Mouse (Mus musculus): Measurements from ENCODE around the gene Rp9. TPM values are rescaled to one million over a fixed set of nuclear protein-coding genes. Genes with fewer than 3 reads are reported as not detected.
"Not testable (repeated sequence)": the region's sequence is repeated elsewhere in the genome, so short reads cannot be mapped to it uniquely, and the experiment has no call there.

The Rp9 gene
- polyA plus RNA-seq, 1 experiment from 2014 or later = 37.6 TPM

DNA sequence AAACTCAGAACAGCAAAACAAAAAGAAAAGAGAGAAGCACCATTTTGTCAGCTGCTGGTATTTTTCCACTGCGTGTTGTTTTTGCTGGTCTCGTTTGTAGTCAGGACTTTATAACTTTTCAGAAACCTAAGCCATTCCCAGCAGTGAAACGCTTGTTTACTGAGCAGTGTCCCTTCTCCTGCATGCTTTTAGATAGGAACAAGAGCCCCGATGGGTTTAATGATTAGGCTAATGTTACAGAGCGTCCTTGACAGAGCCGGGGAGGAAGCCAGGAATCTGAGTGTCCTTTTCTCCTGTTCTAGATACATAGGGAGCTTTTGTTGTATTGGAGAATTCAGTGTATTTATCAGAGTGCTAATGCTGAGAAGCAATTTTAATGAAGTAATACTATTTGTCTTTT, 52.0 kb downstream of the Rp9 start:
- WGBS = 46% methylated on average over 6 of the region's 6 CpGs
- H3K4me3 ChIP-seq = no peak overlapping the region

DNA sequence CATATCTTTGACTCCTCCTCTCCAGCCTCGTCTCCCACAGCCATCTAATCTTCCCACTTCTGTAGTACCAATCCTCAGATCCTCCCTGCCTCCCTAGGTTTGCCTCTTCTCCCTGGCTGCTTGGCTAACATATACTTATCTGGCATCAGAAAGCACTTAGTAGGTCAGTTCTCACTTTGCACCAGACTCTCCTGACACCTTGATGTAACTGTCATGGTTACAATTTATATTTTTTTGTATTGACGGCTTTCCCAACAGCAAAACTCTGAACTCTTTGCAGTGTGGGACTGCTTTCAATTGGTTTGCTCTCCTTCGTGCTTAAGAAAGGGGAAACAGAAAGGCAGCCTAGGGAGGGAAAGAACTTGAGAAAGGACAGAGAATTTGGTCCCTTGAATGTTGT, 53.4 kb downstream of the Rp9 start:
- ATAC-seq (ENCODE audit: extremely low read depth, insufficient number of reproducible peaks, low FRiP score, low TSS enrichment) = no peak
- H3K9me3 ChIP-seq = no peaks in the 10 kb centered on the region
- H3K27ac ChIP-seq (replicated peaks) = no peak overlapping the region
- H3K4me3 ChIP-seq = no peak overlapping the region
- H3K27me3 ChIP-seq (replicated peaks) = 0 out of 2 replicates have a peak, but pooled peaks cover 4% of the 10 kb centered on the region
- H3K9ac ChIP-seq = no peak overlapping the region
- WGBS = 55% methylated on average over 3 of the region's 3 CpGs
- peaks cover 7% of the 10 kb centered on the region; the same call in 1 of the 2 replicates for H3K4me1 ChIP-seq
- no peaks in the 10 kb centered on the region for H3K36me3 ChIP-seq
- H3K4me2 ChIP-seq = no peak overlapping the region

More for the DNA sequence above, 52.0 kb downstream of the Rp9 start:
- no peaks in the 10 kb centered on the region for H3K36me3 ChIP-seq
- H3K9me3 ChIP-seq = no peaks in the 10 kb centered on the region
- H3K9ac ChIP-seq = no peak overlapping the region
- no peak for ATAC-seq (ENCODE audit: extremely low read depth, insufficient number of reproducible peaks, low FRiP score, low TSS enrichment)
- H3K4me2 ChIP-seq = no peak overlapping the region
- H3K4me1 ChIP-seq = peaks cover 10% of the 10 kb centered on the region
- 0 out of 2 replicates have a peak, but pooled peaks cover 2% of the 10 kb centered on the region for H3K27me3 ChIP-seq (replicated peaks)
- H3K27ac ChIP-seq (replicated peaks) = no peak overlapping the region

DNA sequence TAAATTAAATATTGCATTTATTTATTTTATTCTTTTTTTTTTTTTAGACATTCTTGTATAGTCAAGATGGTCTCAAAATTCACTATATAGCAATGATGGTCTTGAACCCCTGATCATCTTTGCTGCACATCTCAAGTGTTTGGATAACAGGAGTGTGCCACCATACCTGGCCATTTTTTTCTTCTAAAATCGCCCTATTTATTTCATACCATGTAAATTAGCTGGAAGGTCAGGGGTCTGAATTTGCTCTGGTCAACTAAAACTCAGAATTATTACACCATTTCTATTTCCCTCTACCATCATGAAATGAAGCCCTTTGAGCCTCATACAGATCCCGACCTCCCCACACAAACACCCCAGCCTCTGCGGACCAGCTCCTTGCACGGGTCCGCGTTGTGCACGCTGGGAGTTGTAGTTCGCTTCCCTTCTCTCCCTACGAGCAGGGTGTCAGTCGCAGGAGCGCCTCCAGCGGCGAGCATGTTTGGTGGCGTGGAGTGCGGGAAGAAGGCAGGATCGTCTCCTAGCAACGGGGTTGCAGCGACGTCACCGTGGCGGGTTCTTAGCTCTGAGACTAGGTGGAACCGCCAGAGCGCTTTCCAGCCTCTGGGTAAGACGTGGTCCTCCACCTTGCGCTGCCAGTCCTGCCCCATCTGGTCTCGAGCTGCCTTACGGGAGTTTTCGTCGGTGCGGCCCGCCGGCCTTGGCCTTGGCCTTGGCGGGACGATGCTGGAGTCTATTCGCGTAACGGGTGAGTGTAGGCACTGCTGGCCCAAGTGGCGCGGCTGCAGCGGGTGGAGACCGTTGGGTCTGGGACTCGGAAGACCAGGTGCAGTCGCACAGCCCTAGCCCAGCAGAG, 58.3 kb downstream of the Rp9 start, which contains the start of gene 9530077C05Rik:
TSS of gene 9530077C05Rik (plus strand) at position 512 of the 856 bp plus-strand sequence.
- peak; percentile 94 for ATAC-seq (ENCODE audit: extremely low read depth, insufficient number of reproducible peaks, low FRiP score, low TSS enrichment)
- Histone ChIP-seq H3K27ac (replicated peaks) (no peak within 1 kb of the TSS), H3K27me3 (replicated peaks) (0 out of 2 replicates have a peak, but pooled peaks cover 4% of the 10 kb centered on the region), H3K36me3 (no peaks in the 10 kb centered on the region), H3K4me2 (peak within 1 kb of the TSS; percentile 84), H3K9me3 (no peaks in the 10 kb centered on the region), H3K9ac (peak within 1 kb of the TSS; percentile 84), H3K4me1 (0 out of 2 replicates have a peak, but pooled peaks cover 3% of the 10 kb centered on the region), H3K4me3 (peak within 1 kb of the TSS; percentile 68)
- WGBS = under 1% methylated on average over 43 of the region's 43 CpGs

DNA sequence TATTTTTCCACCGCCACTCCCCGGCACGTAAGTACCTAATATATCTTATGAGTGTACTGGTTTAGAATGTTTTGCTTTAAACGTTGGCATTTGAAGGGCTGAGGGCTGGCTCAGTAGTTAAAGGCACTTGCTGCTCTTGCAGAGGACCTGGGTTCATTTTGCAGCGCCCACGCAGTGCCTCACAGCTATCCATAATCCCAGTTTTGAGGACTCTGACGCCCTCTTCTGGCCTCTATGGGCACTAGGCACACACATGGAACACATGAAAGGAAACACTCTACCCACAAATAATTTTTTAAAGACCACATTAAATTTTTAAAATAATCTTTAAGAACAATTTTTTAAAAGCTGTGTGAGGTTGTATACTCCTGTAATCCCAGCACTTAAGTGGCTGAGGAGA, 60.0 kb downstream of the Rp9 start:
- WGBS = 76% methylated on average over 7 of the region's 7 CpGs
- H3K27me3 ChIP-seq (replicated peaks) = 0 out of 2 replicates have a peak, but pooled peaks cover 4% of the 10 kb centered on the region
- no peak for ATAC-seq (ENCODE audit: extremely low read depth, insufficient number of reproducible peaks, low FRiP score, low TSS enrichment)

DNA sequence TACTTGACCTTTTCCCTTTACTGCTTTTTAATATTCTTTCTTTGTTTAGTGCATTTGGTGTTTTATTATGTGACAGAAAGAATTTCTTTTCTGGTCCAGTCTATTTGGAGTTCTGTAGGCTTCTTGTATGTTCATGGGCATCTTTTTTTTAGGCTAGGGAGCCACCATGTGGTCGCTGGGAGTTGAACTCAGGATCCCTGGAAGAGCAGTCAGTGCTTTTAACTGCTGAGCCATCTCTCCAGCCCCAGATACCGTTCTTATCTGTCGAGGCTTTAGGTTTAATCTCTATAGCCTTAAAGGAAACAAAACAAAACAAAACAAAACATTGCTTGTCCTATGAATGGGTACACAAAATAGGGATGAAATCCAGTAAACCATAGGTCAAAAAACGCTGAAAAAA, 61.2 kb downstream of the Rp9 start:
- not testable (repeated sequence) for H3K27ac ChIP-seq (replicated peaks); H3K4me2 ChIP-seq; H3K4me1 ChIP-seq; H3K27me3 ChIP-seq (replicated peaks); H3K9me3 ChIP-seq; H3K4me3 ChIP-seq; H3K9ac ChIP-seq; ATAC-seq (ENCODE audit: extremely low read depth, insufficient number of reproducible peaks, low FRiP score, low TSS enrichment); H3K36me3 ChIP-seq
- WGBS = 8% methylated on average over 4 of the region's 4 CpGs

More for the DNA sequence above, 60.0 kb downstream of the Rp9 start:
- Histone ChIP-seq H3K4me3 (no peak overlapping the region), H3K4me2 (no peak overlapping the region), H3K27ac (replicated peaks) (no peak overlapping the region), H3K36me3 (no peaks in the 10 kb centered on the region), H3K9ac (no peak overlapping the region), H3K4me1 (0 out of 2 replicates have a peak, but pooled peaks cover 3% of the 10 kb centered on the region), H3K9me3 (no peaks in the 10 kb centered on the region)

DNA sequence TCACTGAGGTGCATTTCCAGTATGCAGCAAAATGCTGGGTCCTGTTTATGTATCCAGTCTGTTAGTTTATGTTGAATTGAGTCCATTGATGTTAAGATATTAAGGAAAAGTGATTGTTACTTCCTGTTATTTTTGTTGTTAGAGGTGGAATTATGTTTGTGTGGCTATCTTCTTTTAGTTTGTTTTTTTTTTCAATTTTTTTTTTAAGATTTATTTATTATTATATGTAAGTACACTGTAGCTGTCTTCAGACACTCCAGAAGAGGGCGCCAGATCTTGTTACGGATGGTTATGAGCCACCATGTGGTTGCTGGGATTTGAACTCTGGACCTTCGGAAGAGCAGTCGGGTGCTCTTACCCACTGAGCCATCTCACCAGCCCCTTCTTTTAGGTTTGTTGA, 61.9 kb downstream of the Rp9 start:
- H3K4me1 ChIP-seq; H3K4me2 ChIP-seq; H3K9me3 ChIP-seq; H3K9ac ChIP-seq; ATAC-seq (ENCODE audit: extremely low read depth, insufficient number of reproducible peaks, low FRiP score, low TSS enrichment); H3K4me3 ChIP-seq; H3K27me3 ChIP-seq (replicated peaks); H3K27ac ChIP-seq (replicated peaks); H3K36me3 ChIP-seq: not testable (repeated sequence)
- 68% methylated on average over 4 of the region's 4 CpGs for WGBS

DNA sequence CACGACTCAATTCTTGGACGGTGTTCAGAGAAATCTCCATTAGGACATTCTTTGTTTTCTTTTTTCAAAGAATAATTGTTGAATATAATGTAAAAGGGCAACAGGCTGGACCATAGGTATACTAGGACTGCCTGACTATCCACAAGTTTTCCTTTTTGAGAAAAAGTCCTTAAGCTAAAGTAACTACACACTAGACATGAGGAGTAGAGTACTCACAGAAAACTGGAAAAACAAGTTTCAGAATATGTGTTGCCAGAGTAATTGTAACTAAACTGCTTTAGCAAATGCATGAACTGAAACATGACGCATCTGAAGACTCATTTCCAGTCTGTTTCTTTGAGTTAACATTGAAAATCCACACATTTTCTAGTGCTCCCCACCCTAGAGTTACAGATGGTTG, 64.1 kb downstream of the Rp9 start:
- H3K4me1 ChIP-seq = no peaks in the 10 kb centered on the region
- H3K4me3 ChIP-seq = no peak overlapping the region
- H3K27ac ChIP-seq (replicated peaks) = no peak overlapping the region
- ATAC-seq (ENCODE audit: extremely low read depth, insufficient number of reproducible peaks, low FRiP score, low TSS enrichment) = no peak
- H3K27me3 ChIP-seq (replicated peaks) = no peaks in the 10 kb centered on the region
- no peak overlapping the region for H3K9ac ChIP-seq
- WGBS = 76% methylated on average over 3 of the region's 3 CpGs
- H3K36me3 ChIP-seq = no peaks in the 10 kb centered on the region
- H3K9me3 ChIP-seq = no peaks in the 10 kb centered on the region
- H3K4me2 ChIP-seq = no peak overlapping the region

DNA sequence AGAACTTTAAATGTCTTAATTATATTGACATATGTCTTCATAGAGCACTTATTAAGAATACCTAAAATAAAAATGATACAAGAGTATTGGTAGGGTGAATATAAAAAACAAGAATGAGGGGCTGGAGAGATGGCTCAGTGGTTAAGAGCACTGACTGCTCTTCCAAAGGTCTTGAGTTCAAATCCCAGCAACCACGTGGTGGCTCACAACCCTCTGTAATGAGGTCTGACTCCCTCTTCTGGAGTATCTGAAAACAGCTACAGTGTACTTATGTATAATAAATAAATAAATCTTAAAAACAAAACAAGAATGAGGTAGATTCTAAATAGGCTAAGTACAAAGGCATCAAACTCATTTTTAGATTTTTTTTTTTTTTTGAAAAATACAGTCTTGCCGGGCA, 66.0 kb downstream of the Rp9 start:
- not testable (repeated sequence) for H3K4me2 ChIP-seq; H3K4me3 ChIP-seq; H3K9me3 ChIP-seq; H3K36me3 ChIP-seq; H3K9ac ChIP-seq; H3K27ac ChIP-seq (replicated peaks); H3K27me3 ChIP-seq (replicated peaks); ATAC-seq (ENCODE audit: extremely low read depth, insufficient number of reproducible peaks, low FRiP score, low TSS enrichment); H3K4me1 ChIP-seq
- WGBS = 56% methylated on average over 2 of the region's 2 CpGs

DNA sequence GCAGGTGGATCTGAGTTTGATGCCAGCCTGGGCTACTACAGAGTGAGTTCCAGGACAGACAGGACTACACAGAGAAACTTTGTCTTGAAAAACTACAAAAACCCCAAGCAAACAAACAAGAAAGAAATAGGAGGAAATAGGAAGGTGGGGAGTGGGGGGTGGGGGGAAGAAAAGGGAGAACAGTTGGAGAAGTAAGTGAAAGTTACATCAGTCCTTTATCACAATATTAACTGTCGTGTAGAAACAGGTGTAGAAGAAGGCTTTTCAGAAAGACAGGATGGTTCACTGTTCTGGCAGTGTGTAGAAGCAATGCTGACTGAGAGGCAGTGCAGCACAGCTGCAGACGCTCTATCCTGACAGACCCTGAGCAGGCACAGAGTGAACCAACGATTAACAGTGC, 66.6 kb downstream of the Rp9 start:
- H3K27me3 ChIP-seq (replicated peaks) = no peaks in the 10 kb centered on the region
- no peak overlapping the region for H3K4me2 ChIP-seq
- H3K4me1 ChIP-seq = no peaks in the 10 kb centered on the region
- 62% methylated on average over 3 of the region's 3 CpGs for WGBS
- no peak overlapping the region for H3K9ac ChIP-seq
- no peaks in the 10 kb centered on the region for H3K36me3 ChIP-seq
- H3K27ac ChIP-seq (replicated peaks) = no peak overlapping the region
- no peaks in the 10 kb centered on the region for H3K9me3 ChIP-seq
- H3K4me3 ChIP-seq = no peak overlapping the region
- no peak for ATAC-seq (ENCODE audit: extremely low read depth, insufficient number of reproducible peaks, low FRiP score, low TSS enrichment)

DNA sequence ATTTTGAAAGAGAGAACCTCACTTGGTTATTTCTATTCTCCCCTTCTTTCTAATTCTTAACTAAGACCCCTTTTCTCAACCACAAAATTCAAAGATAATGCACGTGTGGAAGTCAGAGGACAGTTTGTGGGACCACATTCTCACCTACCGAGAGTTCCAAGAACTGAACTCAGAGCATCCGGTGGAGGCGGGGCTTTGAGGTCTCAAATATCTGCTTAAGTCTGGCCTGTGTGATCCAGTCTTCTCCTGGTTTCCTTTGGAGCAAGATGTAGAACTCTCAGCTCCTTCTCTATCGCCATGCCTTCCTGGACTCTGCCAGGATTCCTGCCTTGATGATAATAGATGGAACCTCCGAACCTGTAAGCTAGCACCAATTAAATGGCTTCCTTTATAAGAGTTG, 67.5 kb downstream of the Rp9 start:
- no peaks in the 10 kb centered on the region for H3K27me3 ChIP-seq (replicated peaks)
- H3K4me3 ChIP-seq = no peak overlapping the region
- ATAC-seq (ENCODE audit: extremely low read depth, insufficient number of reproducible peaks, low FRiP score, low TSS enrichment) = no peak
- no peak overlapping the region for H3K27ac ChIP-seq (replicated peaks)
- no peaks in the 10 kb centered on the region for H3K4me1 ChIP-seq
- H3K9me3 ChIP-seq = no peaks in the 10 kb centered on the region
- 70% methylated on average over 6 of the region's 6 CpGs for WGBS
- no peak overlapping the region for H3K9ac ChIP-seq
- H3K36me3 ChIP-seq = no peaks in the 10 kb centered on the region
- H3K4me2 ChIP-seq = no peak overlapping the region

DNA sequence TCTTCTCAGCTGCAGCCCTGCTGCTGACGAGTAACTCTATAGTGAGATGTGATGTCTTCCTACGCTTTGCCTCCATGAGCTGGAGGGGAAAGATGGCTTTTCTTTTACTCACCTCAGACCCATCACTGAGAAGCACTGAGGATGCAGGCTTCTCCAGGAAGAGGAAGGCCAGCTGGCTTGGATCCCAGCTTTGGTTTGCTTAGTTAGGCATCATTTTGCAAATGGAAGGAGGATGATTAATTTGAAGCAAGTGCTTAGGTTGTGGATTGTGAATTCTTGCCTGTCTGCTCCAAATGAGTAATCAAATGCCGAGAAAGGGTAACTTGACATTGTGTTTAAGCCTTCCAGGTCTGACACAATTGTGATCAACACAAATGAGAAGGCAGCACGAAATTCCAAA, 70.5 kb downstream of the Rp9 start:
- Histone ChIP-seq H3K9ac (no peak overlapping the region), H3K4me2 (no peak overlapping the region), H3K27me3 (replicated peaks) (no peaks in the 10 kb centered on the region), H3K36me3 (no peaks in the 10 kb centered on the region), H3K4me3 (no peak overlapping the region), H3K4me1 (no peaks in the 10 kb centered on the region), H3K9me3 (no peaks in the 10 kb centered on the region), H3K27ac (replicated peaks) (no peak overlapping the region)
- ATAC-seq (ENCODE audit: extremely low read depth, insufficient number of reproducible peaks, low FRiP score, low TSS enrichment) = no peak
- 66% methylated on average over 4 of the region's 4 CpGs for WGBS

DNA sequence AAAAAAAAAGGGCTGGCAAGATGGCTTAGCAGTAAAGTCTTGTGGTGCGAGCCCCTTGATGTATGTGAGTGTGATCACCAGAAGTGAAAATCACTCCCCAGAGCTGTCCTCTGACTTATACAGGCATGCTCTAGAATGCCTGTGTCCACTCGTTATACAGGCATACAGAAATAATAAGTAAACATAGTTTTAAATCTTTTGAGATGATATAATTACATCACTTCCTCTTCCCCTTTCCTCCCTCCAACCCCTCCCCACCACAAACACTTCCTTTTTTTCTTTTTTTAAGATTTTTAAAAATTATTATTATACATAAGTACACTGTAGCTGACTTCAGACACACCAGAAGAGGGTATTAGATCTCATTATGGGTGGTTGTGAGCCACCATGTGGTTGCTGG, 74.8 kb downstream of the Rp9 start:
- ATAC-seq (ENCODE audit: extremely low read depth, insufficient number of reproducible peaks, low FRiP score, low TSS enrichment) = no peak
- Histone ChIP-seq H3K4me3 (no peak overlapping the region), H3K4me2 (no peak overlapping the region), H3K27me3 (replicated peaks) (no peaks in the 10 kb centered on the region), H3K27ac (replicated peaks) (no peak overlapping the region), H3K36me3 (no peaks in the 10 kb centered on the region), H3K9me3 (no peaks in the 10 kb centered on the region), H3K9ac (no peak overlapping the region), H3K4me1 (peaks cover 3% of the 10 kb centered on the region)
- 83% methylated on average over 2 of the region's 2 CpGs for WGBS
